ENCODE assay signal across 9 mouse cellular contexts in the genomic region with DNA sequence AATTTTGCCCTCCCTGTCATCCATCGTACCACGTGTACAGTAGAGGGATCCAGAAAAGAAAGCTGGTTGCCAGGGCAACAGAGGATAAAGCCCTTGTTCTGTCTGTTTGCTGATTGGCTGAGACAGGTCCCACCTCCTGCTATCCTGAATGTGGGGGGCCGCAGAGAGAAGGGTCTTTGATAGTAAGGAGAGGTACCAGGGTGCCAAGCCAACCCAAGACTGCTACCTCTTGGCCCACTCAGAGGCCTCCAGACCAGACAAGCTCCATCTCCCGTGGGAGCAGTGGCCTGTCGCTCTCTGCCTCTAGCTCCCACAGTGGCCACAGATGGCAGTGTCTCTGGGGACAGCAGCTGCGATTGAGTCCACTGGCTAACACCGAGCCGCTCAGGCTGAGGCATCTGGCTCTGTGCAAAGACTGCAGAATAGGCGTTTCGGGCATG. TPM values are rescaled to one million over a fixed set of nuclear protein-coding genes. Genes with fewer than 3 reads are reported as not detected.
A peak's percentile ranks its signal among the peaks of the same experiment; 100 is the strongest.
DNase-seq lines count a peak whose midpoint lies in the region; ATAC-seq and TF ChIP-seq lines count a peak whose summit lies in the region.
"Had no signal": no experiment of that assay in that cellular context is flagged by ENCODE, and none has a peak within 500 bp of the region (broad histone marks: within the 10 kb centered on the region; RNA-seq: fewer than 3 reads in every experiment).

No protein-coding gene starts in this region.

- peak; percentile 54 for DNase-seq in liver, postnatal 0 days
- no peak for DNase-seq in liver
- DNase-seq in left cerebral cortex, adult 18-20 months (ENCODE audit: low spot score in 2 of 2) = peak; percentile 79 to 86
- no peak for DNase-seq in thymus, adult 2 months
- DNase-seq in adrenal gland, adult (ENCODE audit: inconsistent age in 2 of 2, low spot score in 1 of 2) = no peak
- no peak for DNase-seq in lung, postnatal 10 days

- no peak overlapping the region for H3K4me2 ChIP-seq in liver, postnatal 0 days (ENCODE audit: low read depth, low read length)
- peak overlapping the region; percentile 59 for H3K4me2 ChIP-seq in forebrain, embryonic 16.5 days (ENCODE audit: low read length)

- 38% methylated on average over 10 of the region's 10 CpGs for WGBS in liver, postnatal 0 days (ENCODE audit: insufficient replicate concordance)
- WGBS in forebrain, embryonic 16.5 days = 2% methylated on average over 10 of the region's 10 CpGs
- 3% methylated on average over 10 of the region's 10 CpGs for WGBS in olfactory bulb, adult 2 months
- WGBS in thymus, adult 2 months = 44% methylated on average over 10 of the region's 10 CpGs

- H3K9ac ChIP-seq in liver, postnatal 0 days (replicated peaks) = no peak overlapping the region
- peak overlapping the region; percentile 75 for H3K9ac ChIP-seq in forebrain, embryonic 16.5 days (replicated peaks; ENCODE audit: low read depth, low read length)

- TF ChIP-seq POLR2A in olfactory bulb, adult 2 months (IDR thresholded peaks at IDR 0.05; ENCODE audit: insufficient read depth, low read depth, low read length) = peak; percentile 58
- no peak for TF ChIP-seq POLR2A in thymus, adult 2 months (IDR thresholded peaks at IDR 0.05; ENCODE audit: control insufficient read depth, extremely low read depth, insufficient read depth, low read length, poor library complexity)

- H3K4me1 ChIP-seq in liver, postnatal 0 days (ENCODE audit: insufficient read depth) = no peaks in the 10 kb centered on the region
- H3K4me1 ChIP-seq in forebrain, embryonic 16.5 days (replicated peaks; ENCODE audit: control insufficient read depth, insufficient read depth, low read length) = peaks cover 27% of the 10 kb centered on the region
- peaks cover 22% of the 10 kb centered on the region for H3K4me1 ChIP-seq in olfactory bulb, adult 2 months (ENCODE audit: control insufficient read depth, insufficient read depth, low read length)
- H3K4me1 ChIP-seq in thymus, adult 2 months (replicated peaks; ENCODE audit: control insufficient read depth, insufficient read depth, low read length) = no peaks in the 10 kb centered on the region

- no peak for TF ChIP-seq EP300 in liver, postnatal 0 days (IDR thresholded peaks at IDR 0.05; ENCODE audit: low read depth)

- TF ChIP-seq CTCF in liver, postnatal 0 days (IDR thresholded peaks at IDR 0.05; ENCODE audit: low read depth) = peak; percentile 26; the same call in 1 of the 2 replicates
- TF ChIP-seq CTCF in olfactory bulb, adult 2 months (IDR thresholded peaks at IDR 0.05; ENCODE audit: insufficient read depth, low read depth, low read length) = 0 out of 2 replicates have a peak, but pooled peaks have one; percentile 43
- no peak for TF ChIP-seq CTCF in thymus, adult 2 months (IDR thresholded peaks at IDR 0.05; ENCODE audit: borderline replicate concordance, control insufficient read depth, extremely low read depth, insufficient read depth, low read length, poor library complexity)

- H3K36me3 ChIP-seq in liver, postnatal 0 days (replicated peaks; ENCODE audit: insufficient read depth, low read length) = no peaks in the 10 kb centered on the region
- no peaks in the 10 kb centered on the region for H3K36me3 ChIP-seq in forebrain, embryonic 16.5 days (ENCODE audit: control insufficient read depth, insufficient read depth)
- H3K36me3 ChIP-seq in thymus, adult 2 months (ENCODE audit: control insufficient read depth, insufficient read depth, low read length) = no peaks in the 10 kb centered on the region

- H3K27me3 ChIP-seq in liver, postnatal 0 days (ENCODE audit: insufficient read depth, low read length) = no peaks in the 10 kb centered on the region
- H3K27me3 ChIP-seq in forebrain, embryonic 16.5 days (replicated peaks; ENCODE audit: control insufficient read depth, insufficient read depth, low read length) = no peaks in the 10 kb centered on the region
- H3K27me3 ChIP-seq in thymus, adult 2 months (ENCODE audit: control insufficient read depth, insufficient read depth, low read length) = no peaks in the 10 kb centered on the region

- H3K4me3 ChIP-seq in liver, postnatal 0 days (ENCODE audit: low read depth, low read length) = no peak overlapping the region
- peak overlapping the region; percentile 75 for H3K4me3 ChIP-seq in forebrain, embryonic 16.5 days (replicated peaks; ENCODE audit: low read length)
- H3K4me3 ChIP-seq in olfactory bulb, adult 2 months (ENCODE audit: insufficient read depth, low read depth, low read length) = peak overlapping the region; percentile 78
- no peak overlapping the region for H3K4me3 ChIP-seq in thymus, adult 2 months (ENCODE audit: control insufficient read depth, insufficient read depth, low read length)

- H3K9me3 ChIP-seq in liver, postnatal 0 days (ENCODE audit: low read length) = peaks cover 3% of the 10 kb centered on the region; the same call in 1 of the 2 replicates
- H3K9me3 ChIP-seq in forebrain, embryonic 16.5 days (ENCODE audit: control insufficient read depth, low read length) = no peaks in the 10 kb centered on the region

- ATAC-seq in liver, postnatal 0 days = peak; percentile 38; the same call in 1 of the 2 replicates
- peak; percentile 96 for ATAC-seq in forebrain, embryonic 16.5 days

- no peak overlapping the region for H3K27ac ChIP-seq in liver, postnatal 0 days (ENCODE audit: low read depth)
- peak overlapping the region; percentile 92 for H3K27ac ChIP-seq in forebrain, embryonic 16.5 days (ENCODE audit: low read length)
- H3K27ac ChIP-seq in olfactory bulb, adult 2 months (ENCODE audit: insufficient read depth, low read depth, low read length) = peak overlapping the region; percentile 98
- no peak overlapping the region for H3K27ac ChIP-seq in thymus, adult 2 months (ENCODE audit: control insufficient read depth, insufficient read depth, low read length)

RNA-seq across cellular contexts. Expression of a gene that starts 3.8 kb away (rescaled TPM):
- not detected in 2 replicates for polyA plus RNA-seq in liver, postnatal 0 days (2015; fragmentation: Nextera tagmentation; extraction: Ambion mirVana)
- polyA plus RNA-seq in forebrain, embryonic 16.5 days (2015; fragmentation: Nextera tagmentation; extraction: Ambion mirVana) = 17.0 and 18.6 TPM in 2 replicates
- total RNA-seq in left cerebral cortex, adult 18-20 months (2021) = 100 to 1,000 TPM in 1 of 2 experiments, 10 to 100 TPM in 1; 93.7 to 101 TPM
- not detected in 2 replicates for polyA plus RNA-seq in olfactory bulb, adult 2 months (2012; ENCODE audit: insufficient read depth, insufficient read length, low replicate concordance, missing spikeins)
- 0.08 and 0.24 TPM in 2 replicates for polyA plus RNA-seq in thymus, adult 2 months (2012; rRNA removed)
- polyA plus RNA-seq: gonadal fat pad, adult 2 months had no signal

RNA-seq across cellular contexts. Expression of a gene that starts 11.4 kb away (rescaled TPM):
- 27.8 and 30.7 TPM in 2 replicates for polyA plus RNA-seq in liver, postnatal 0 days (2015; fragmentation: Nextera tagmentation; extraction: Ambion mirVana)
- polyA plus RNA-seq in forebrain, embryonic 16.5 days (2015; fragmentation: Nextera tagmentation; extraction: Ambion mirVana) = 29.8 and 34.6 TPM in 2 replicates
- total RNA-seq in left cerebral cortex, adult 18-20 months (2021) = 1 to 10 TPM; 4.0 to 4.4 TPM
- polyA plus RNA-seq in olfactory bulb, adult 2 months (2012; ENCODE audit: insufficient read depth, insufficient read length, low replicate concordance, missing spikeins) = not detected in 2 replicates
- polyA plus RNA-seq in thymus, adult 2 months (2012; rRNA removed) = 44.8 and 68.0 TPM in 2 replicates

RNA-seq across cellular contexts. Expression of a gene that starts 18.7 kb away (rescaled TPM):
- 0.06 and 0.07 TPM in 2 replicates for polyA plus RNA-seq in liver, postnatal 0 days (2015; fragmentation: Nextera tagmentation; extraction: Ambion mirVana)
- 427 TPM in 2 replicates for polyA plus RNA-seq in forebrain, embryonic 16.5 days (2015; fragmentation: Nextera tagmentation; extraction: Ambion mirVana)
- 100 to 1,000 TPM; 494 to 520 TPM for total RNA-seq in left cerebral cortex, adult 18-20 months (2021)
- 252 and 297 TPM in 2 replicates for polyA plus RNA-seq in olfactory bulb, adult 2 months (2012; ENCODE audit: insufficient read depth, insufficient read length, low replicate concordance, missing spikeins)
- polyA plus RNA-seq in thymus, adult 2 months (2012; rRNA removed) = 3.4 and 4.6 TPM in 2 replicates

RNA-seq across cellular contexts. Expression of a gene that starts 31.8 kb away (rescaled TPM):
- polyA plus RNA-seq in liver, postnatal 0 days (2015; fragmentation: Nextera tagmentation; extraction: Ambion mirVana) = 2.0 and 2.3 TPM in 2 replicates
- 0.10 and 0.25 TPM in 2 replicates for polyA plus RNA-seq in forebrain, embryonic 16.5 days (2015; fragmentation: Nextera tagmentation; extraction: Ambion mirVana)
- under 1 TPM; 0.26 to 0.49 TPM for total RNA-seq in left cerebral cortex, adult 18-20 months (2021)
- not detected in 2 replicates for polyA plus RNA-seq in olfactory bulb, adult 2 months (2012; ENCODE audit: insufficient read depth, insufficient read length, low replicate concordance, missing spikeins)
- polyA plus RNA-seq in thymus, adult 2 months (2012; rRNA removed) = 4.3 and 7.0 TPM in 2 replicates

RNA-seq across cellular contexts. Expression of a gene that starts 42.8 kb away (rescaled TPM):
- polyA plus RNA-seq in liver, postnatal 0 days (2015; fragmentation: Nextera tagmentation; extraction: Ambion mirVana) = 0.07 and 0.09 TPM in 2 replicates
- 0.15 TPM in 1 of 2 replicates, not detected in the other for polyA plus RNA-seq in forebrain, embryonic 16.5 days (2015; fragmentation: Nextera tagmentation; extraction: Ambion mirVana)
- total RNA-seq in left cerebral cortex, adult 18-20 months (2021) = not detected
- polyA plus RNA-seq in olfactory bulb, adult 2 months (2012; ENCODE audit: insufficient read depth, insufficient read length, low replicate concordance, missing spikeins) = not detected in 2 replicates
- polyA plus RNA-seq in thymus, adult 2 months (2012; rRNA removed) = 0.11 and 0.14 TPM in 2 replicates

Comparison
In these comparisons a context has a peak if more than half of its experiments do, and no peak if none do; other contexts are left out.
1. DNase-seq: peak in liver, postnatal 0 days (single experiment) and left cerebral cortex, adult 18-20 months (2 of 2); none in liver (single experiment), thymus, adult 2 months (single experiment), adrenal gland, adult (0 of 2) and lung, postnatal 10 days (single experiment).
2. H3K27ac ChIP-seq: peak in forebrain, embryonic 16.5 days (single experiment) and olfactory bulb, adult 2 months (single experiment); none in liver, postnatal 0 days (single experiment) and thymus, adult 2 months (single experiment).
3. H3K4me3 ChIP-seq: peak in forebrain, embryonic 16.5 days (single experiment) and olfactory bulb, adult 2 months (single experiment); none in liver, postnatal 0 days (single experiment) and thymus, adult 2 months (single experiment).
4. RNA of a gene that starts 11.4 kb away (polyA plus RNA-seq): 44.8 to 68.0 TPM in thymus, adult 2 months, 29.8 to 34.6 TPM in forebrain, embryonic 16.5 days and 27.8 to 30.7 TPM in liver, postnatal 0 days; not detected in olfactory bulb, adult 2 months; every median in the first group is over 10 times any median in the second.
5. RNA of a gene that starts 18.7 kb away (polyA plus RNA-seq): 427 TPM in forebrain, embryonic 16.5 days and 252 to 297 TPM in olfactory bulb, adult 2 months; 3.4 to 4.6 TPM in thymus, adult 2 months and 0.06 to 0.07 TPM in liver, postnatal 0 days; every median in the first group is over 10 times any median in the second.